Mouse (Mus musculus) c-Kit-positive CD71-negative TER-119-negative erythroid progenitor cells, embryonic 14.5 days (primary cell): ENCODE data around the gene Stx5a.
A peak's percentile ranks its signal among the peaks of the same experiment; 100 is the strongest.
"Not testable (repeated sequence)": the region's sequence is repeated elsewhere in the genome, so short reads cannot be mapped to it uniquely, and the experiment has no call there.

Source experiments
- DNase-seq: peaks from one replicate; pipeline ENCODE4 v3.0.0-alpha.2; 2013; ENCODE audit warnings: low read depth

Stx5a gene

GRCm38 (mm10) chr19:8716767-8717475, 24.3 kb upstream of the Stx5a start:
- no peak for DNase-seq

GRCm38 (mm10) chr19:8718357-8718756, 22.9 kb upstream of the Stx5a start:
- peak; percentile 79 for DNase-seq

DNA sequence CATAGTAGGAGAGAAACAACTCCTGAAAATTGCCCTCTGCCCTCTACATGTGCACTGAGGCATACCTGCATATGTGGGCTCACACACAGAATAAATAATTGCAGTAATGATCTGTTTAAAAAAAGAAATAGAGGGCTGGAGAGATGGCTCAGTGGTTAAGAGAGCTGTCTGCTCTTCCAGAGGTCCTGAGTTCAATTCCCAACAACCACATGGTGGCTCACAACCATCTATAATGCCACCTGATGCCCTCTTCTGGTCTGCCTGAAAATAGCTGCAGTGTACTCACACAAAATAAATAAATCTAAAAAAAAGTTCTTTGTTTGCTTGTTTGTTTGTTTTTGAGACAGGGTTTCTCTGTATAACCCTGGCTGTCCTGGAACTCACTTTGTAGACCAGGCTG, 22.2 kb upstream of the Stx5a start:
- not testable (repeated sequence) for DNase-seq

DNA sequence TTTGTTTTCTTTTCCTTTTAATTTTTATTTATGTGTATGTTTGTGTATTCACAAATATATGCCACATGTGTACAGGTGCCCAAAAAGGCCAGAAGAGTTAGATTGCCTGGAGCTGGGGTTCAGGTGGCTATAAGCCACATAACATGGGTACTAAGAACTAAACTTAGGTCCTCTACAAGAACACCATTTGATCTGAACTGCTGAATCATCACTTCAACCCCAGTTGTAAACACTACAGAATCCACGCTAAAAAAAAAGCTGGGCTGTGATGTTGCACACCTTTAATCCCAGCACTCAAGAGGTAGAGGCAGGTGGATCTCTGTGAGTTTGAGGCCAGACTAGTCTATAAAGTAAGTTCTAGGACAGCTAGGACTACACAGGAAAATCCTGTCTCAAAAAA, 19.8 kb upstream of the Stx5a start:
- DNase-seq, result no peak

DNA sequence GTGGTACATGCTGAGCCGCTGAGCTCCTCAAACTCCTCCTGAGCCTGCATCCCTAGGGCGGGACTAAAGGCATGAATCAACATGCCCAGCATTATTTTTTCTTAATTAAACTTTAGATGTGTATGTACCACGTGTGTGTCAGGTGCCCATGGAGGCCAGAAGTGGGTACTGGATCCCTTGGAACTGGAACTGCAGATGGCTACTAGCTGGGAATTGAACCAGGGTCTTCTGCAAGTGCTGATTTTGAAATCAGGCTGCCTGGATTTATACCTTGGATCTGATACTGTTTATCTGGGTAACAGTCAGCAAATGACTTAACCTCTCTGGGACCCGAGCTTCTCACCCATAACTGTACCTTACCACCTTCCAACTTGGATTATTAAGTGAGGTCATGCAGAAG, 19.2 kb upstream of the Stx5a start:
- DNase-seq, result no peak

- no peak for DNase-seq
Observed at GRCm38 (mm10) chr19:8722559-8722906, 18.7 kb upstream of the Stx5a start.

DNA sequence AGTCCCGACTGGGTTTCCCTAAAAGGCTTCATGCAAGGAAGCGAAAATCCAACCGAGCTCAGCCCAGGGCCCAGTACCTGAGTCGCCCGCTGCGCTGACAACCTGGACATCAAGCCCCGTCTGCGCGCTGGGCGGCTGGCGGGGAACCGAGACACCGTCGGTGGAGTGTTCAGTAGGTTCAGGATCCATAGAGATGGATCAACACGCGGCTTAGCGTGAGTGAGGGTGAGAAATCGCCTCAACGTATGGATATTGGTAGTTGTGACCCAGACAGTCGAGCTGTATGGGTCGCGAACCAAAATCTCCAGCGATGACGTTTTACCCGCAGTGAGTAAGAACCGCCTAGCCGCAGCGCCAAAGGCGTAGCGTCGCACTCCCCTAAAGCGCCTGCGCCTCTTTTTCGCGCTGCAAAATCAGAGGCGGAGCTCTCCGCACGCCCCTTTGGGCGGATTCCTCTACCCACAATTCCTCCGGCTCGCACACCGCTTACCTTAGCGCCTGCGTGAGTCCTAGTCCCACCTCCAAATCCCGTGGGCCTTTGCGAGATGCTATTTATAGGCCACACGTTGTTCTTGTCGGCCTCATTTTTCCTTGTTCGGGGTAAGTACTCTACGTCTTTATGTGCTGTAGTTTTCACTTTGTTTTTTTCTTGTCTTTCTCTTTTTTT, 18.2 kb upstream of the Stx5a start, which contains the start of gene Slc3a2:
TSS of gene Slc3a2 (minus strand) at position 463 of the 667 bp plus-strand sequence.
- peak; percentile 96 for DNase-seq

- DNase-seq, result no peak
Observed at GRCm38 (mm10) chr19:8723574-8724346, 17.5 kb upstream of the Stx5a start.

- no peak for DNase-seq
Observed at GRCm38 (mm10) chr19:8724392-8724791, 16.8 kb upstream of the Stx5a start.

- no peak for DNase-seq
Observed at GRCm38 (mm10) chr19:8725081-8725613, 16.1 kb upstream of the Stx5a start.

- DNase-seq, result no peak
Observed at GRCm38 (mm10) chr19:8726609-8727390, 14.4 kb upstream of the Stx5a start.

GRCm38 (mm10) chr19:8727495-8728114, 13.6 kb upstream of the Stx5a start:
- no peak for DNase-seq

DNA sequence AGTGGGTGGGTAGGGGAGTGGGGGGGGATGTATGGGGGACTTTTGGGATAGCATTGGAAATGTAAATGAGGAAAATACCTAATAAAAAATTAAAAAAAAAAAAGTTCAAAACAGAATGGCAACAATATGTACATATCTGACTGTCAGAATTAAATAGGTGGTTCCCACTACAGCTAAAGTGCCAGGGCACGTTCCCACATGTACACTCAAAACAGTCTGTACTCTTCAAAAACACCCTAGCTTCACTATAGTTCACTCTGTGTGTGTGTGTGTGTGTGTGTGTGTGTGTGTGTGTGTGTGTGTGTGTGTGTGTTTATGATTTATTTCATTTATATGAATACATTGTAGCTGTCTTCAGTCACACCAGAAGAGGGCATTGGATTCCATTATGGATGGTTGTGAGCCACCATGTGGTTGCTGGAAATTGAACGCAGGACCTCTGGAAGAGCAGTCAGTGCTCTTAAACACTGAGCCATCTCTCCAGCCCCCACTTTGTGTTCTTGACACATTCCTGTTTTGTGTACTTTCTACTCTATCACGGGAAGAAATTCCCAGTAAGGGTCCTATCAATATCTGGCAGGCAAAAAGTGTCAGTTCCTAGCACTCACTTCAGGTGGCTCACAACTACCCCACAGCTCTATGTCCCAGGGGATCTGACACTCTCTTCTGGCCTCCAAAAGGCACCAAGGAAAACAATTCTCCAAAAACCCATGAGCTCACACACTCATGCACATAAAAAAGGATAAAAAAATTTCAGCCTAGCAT, 12.7 kb upstream of the Stx5a start:
- DNase-seq, result not testable (repeated sequence)

DNA sequence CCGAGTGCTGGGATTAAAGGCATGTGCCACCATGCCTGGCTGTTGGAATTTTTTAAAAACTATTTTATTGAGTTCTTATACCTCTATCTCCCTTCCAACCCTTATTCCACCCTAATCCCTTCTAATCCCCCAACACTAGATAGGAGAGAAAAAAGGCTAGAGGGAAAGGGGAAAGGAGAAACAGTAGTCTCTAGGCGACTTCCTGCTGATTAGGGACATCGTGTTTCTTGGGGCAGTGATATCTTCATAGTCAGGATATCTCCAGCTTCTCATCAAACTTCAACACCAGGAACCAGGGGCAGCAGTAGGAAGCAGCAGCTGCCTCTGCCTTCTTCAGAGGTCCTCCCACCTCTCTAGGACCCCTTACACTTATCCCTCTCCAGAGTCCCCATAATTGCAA, 6.9 kb upstream of the Stx5a start:
- no peak for DNase-seq

DNA sequence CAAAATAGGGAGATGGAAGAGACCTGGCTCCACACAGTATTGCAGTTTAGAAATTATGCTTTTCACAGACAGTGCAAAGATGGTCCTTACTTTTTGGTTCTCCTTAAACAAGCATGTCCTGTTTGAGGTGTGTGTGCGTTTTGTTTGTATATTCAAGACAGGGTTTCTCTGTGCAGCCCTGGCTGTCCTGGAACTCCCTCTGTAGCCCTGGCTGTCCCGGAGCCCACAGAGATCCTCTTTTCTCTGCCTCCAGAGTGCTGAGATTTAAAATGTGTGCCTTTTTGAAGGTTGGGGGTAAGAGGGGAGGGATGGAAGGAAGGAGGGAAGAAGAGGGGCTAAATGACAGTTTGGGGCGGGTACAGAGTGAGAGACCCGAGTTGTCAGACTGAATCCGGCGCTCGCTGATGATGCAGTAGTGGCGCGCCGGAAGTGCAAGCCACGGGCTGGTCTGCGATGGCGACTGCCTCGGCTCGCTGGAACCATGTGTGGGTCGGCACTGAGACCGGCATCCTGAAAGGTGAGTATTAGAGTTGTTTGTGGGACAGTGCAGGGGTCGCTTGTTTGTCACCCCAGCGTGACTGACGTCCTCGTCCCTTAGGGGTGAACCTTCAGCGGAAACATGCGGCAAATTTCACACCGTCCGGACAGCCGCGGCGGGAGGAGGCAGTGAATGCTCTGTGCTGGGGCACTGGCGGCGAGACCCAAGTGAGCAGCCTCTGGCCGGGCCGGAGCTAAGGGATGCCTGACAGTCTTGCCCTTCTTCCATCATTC, 5.6 kb upstream of the Stx5a start, which contains the start of gene Wdr74:
TSS of gene Wdr74 (plus strand) at position 439 of the 771 bp plus-strand sequence.
- peak; percentile 91 for DNase-seq

DNA sequence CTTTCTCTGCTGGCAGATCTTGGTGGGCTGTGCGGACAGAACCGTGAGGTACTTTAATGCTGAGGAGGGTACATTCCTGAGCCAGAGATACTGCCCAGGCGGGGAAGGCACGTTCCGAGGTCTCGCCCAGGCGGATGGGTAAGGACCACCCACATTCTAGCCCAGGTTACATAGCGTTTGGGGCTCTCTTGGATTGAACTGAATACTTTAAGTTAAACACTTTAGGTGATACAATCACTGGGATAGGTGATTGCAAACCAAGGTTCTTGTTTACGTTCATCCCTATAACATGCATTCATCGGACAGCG, 5.1 kb upstream of the Stx5a start:
- DNase-seq, result no peak

GRCm38 (mm10) chr19:8738911-8739310, 2.3 kb upstream of the Stx5a start:
- DNase-seq, result no peak

GRCm38 (mm10) chr19:8739646-8740045, 1.6 kb upstream of the Stx5a start:
- no peak for DNase-seq

GRCm38 (mm10) chr19:8740603-8741002, 610 bp upstream of the Stx5a start, which contains the start of gene 1700092M07Rik:
Gene 1700092M07Rik, plus strand, starts transcription at chr19:8740718.
- DNase-seq, result no peak

- DNase-seq, result no peak
Observed at GRCm38 (mm10) chr19:8742176-8742575, 963 bp downstream of the Stx5a start.
